Mouse (Mus musculus): Measurements from ENCODE around the gene Rnf227. TPM values are rescaled to one million over a fixed set of nuclear protein-coding genes. Genes with fewer than 3 reads are reported as not detected.

Gene Rnf227
- polyA plus RNA-seq, 1 experiment from 2014 or later: 18.8 TPM

DNA sequence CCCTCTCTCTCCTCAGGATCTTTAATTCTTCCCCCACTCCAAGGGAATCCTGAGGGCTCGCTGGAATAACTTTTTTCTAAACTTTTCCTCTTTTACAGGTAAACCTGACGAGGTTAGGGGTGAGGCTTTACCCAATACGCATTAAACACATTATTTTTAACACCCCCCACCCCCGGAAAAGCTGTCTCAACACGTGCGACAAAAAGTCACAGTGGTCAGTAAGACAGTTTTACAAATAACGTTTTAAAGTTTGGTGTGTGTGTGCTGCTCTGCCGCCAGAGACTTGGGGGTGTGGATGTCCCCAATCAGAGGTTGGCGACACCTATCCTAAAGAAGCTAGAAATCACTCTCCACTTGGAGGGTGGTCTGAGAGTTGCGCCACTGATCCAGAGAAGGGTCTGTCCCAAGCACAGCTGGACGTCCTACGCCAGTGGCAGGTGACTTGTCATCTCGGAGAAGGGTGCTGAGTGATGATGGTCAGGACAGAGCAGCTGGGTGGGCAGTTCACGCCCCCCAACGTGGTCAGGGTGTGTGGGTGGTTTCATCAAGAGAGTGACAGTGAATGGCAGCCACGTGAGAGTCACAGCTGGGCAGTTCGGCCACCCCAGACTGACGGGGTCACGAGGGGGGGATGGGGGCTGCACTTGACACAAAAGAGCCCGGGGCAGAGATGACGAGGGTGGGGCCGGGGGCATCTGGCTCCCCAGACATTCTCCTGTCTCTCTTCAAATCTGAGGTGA, 27.5 kb downstream of the Rnf227 start:
- H3K4me1 ChIP-seq: peaks cover 88% of the 10 kb centered on the region
- H3K36me3 ChIP-seq (replicated peaks): peaks cover 28% of the 10 kb centered on the region
- H3K27ac ChIP-seq (replicated peaks): peak overlapping the region; percentile 100
- DNase-seq (ENCODE audit: low spot score): peak; percentile 81
- no peaks in the 10 kb centered on the region for H3K27me3 ChIP-seq (replicated peaks; ENCODE audit: low read depth, poor library complexity, severe bottlenecking)
- H3K4me3 ChIP-seq: peak overlapping the region; percentile 97
- H3K9me3 ChIP-seq: no peaks in the 10 kb centered on the region
- 1% methylated on average over 22 of the region's 22 CpGs for WGBS

DNA sequence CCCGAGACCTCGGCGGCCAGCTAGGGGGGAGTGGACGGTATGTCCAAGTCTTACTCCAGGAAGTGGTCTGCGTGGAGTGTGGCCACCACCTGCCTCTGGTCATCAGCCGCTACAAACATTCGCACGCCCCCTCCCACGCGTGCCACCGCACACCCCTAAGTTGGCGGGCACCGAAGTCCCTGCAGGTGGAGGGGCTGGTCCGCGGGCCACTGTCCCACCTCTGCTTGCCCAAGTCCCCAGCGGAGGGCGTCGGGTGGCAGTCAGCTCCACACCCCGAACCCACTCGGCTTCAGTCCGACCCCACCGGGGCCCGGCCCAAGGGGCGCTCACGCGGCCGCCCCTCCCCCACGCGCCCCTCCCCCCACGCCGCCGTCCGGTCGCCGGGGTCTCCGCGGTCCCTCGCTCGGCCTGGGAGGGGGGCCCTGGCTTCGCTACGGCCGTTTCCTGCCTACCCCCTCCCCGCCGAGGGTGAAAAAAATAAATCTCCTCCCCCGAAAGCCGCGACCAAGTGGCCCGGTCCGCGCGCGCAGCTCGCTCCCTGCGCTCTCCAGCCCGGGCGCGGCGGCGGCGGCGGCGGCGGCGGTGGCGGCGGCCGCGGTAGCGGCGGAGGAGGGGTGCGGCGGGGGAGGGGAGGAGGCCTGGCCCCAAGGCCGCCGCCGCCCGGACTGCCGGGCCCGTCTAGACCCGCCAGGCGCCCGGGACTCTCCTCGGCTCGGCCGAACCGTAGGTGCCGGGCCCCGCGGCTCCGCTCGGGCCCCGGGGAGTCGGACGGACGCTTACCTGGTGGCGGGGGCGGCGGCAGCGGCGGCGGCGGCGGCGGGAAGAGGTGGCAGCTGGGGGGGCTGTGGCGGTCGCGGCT, 28.3 kb downstream of the Rnf227 start:
- WGBS: under 1% methylated on average over 86 of the region's 106 CpGs
- H3K4me3 ChIP-seq: peak overlapping the region; percentile 97
- peak; percentile 77 for DNase-seq (ENCODE audit: low spot score)
- H3K9me3 ChIP-seq: no peaks in the 10 kb centered on the region
- peaks cover 81% of the 10 kb centered on the region for H3K4me1 ChIP-seq
- no peaks in the 10 kb centered on the region for H3K27me3 ChIP-seq (replicated peaks; ENCODE audit: low read depth, poor library complexity, severe bottlenecking)
- H3K27ac ChIP-seq (replicated peaks): peak overlapping the region; percentile 100
- H3K36me3 ChIP-seq (replicated peaks): peaks cover 28% of the 10 kb centered on the region

- Histone ChIP-seq H3K27me3 (replicated peaks; ENCODE audit: low read depth, poor library complexity, severe bottlenecking) (no peaks in the 10 kb centered on the region), H3K27ac (replicated peaks) (peak within 1 kb of the TSS; percentile 100), H3K4me1 (peaks cover 73% of the 10 kb centered on the region), H3K4me3 (peak within 1 kb of the TSS; percentile 97), H3K36me3 (replicated peaks) (peaks cover 26% of the 10 kb centered on the region), H3K9me3 (no peaks in the 10 kb centered on the region)
- WGBS: 4% methylated on average over 19 of the region's 34 CpGs
- peak; percentile 61 for DNase-seq (ENCODE audit: low spot score)
Measured at GRCm38 (mm10) chr11:69369215-69369989, 29.1 kb downstream of the Rnf227 start, which contains the start of gene Chd3. Chd3 (minus strand) TSS chr11:69369406.

GRCm38 (mm10) chr11:69369990-69370816, 29.9 kb downstream of the Rnf227 start:
- peak overlapping the region; percentile 100 for H3K27ac ChIP-seq (replicated peaks)
- H3K4me3 ChIP-seq: peak overlapping the region; percentile 97
- WGBS: 45% methylated on average over 2 of the region's 2 CpGs
- peaks cover 29% of the 10 kb centered on the region for H3K36me3 ChIP-seq (replicated peaks)
- DNase-seq (ENCODE audit: low spot score): no peak
- peaks cover 65% of the 10 kb centered on the region for H3K4me1 ChIP-seq
- no peaks in the 10 kb centered on the region for H3K9me3 ChIP-seq
- no peaks in the 10 kb centered on the region for H3K27me3 ChIP-seq (replicated peaks; ENCODE audit: low read depth, poor library complexity, severe bottlenecking)

DNA sequence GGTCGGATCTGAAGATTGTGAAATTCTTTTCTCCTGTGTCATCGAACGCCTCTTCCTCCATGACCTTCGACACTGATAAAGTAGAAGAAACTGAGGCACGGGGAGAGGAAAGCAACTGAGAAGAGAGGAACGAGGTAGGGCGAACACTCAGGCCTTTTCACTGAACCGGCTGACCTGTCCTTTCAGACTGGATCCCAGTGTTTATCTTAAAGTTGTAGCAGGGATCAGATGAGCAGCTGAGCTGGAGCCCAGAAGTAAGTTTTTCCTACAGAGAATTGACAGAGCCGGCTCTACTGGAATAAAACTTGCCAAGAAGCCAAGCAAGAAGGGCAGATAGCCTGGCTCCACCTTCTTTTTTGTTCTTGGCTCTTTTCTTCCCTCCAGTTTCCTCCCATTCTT, 30.6 kb downstream of the Rnf227 start:
- Histone ChIP-seq H3K4me3 (peak overlapping the region; percentile 97), H3K9me3 (no peaks in the 10 kb centered on the region), H3K4me1 (peaks cover 59% of the 10 kb centered on the region), H3K36me3 (replicated peaks) (peaks cover 34% of the 10 kb centered on the region), H3K27ac (replicated peaks) (peak overlapping the region; percentile 75), H3K27me3 (replicated peaks; ENCODE audit: low read depth, poor library complexity, severe bottlenecking) (no peaks in the 10 kb centered on the region)
- 18% methylated on average over 9 of the region's 9 CpGs for WGBS
- no peak for DNase-seq (ENCODE audit: low spot score)

- Histone ChIP-seq H3K27me3 (replicated peaks; ENCODE audit: low read depth, poor library complexity, severe bottlenecking) (no peaks in the 10 kb centered on the region), H3K36me3 (replicated peaks) (peaks cover 36% of the 10 kb centered on the region), H3K27ac (replicated peaks) (peak overlapping the region; percentile 75), H3K4me1 (peaks cover 53% of the 10 kb centered on the region), H3K4me3 (peak overlapping the region; percentile 97; the same call in 1 of the 2 replicates), H3K9me3 (no peaks in the 10 kb centered on the region)
- no peak for DNase-seq (ENCODE audit: low spot score)
- 46% methylated on average over 12 of the region's 12 CpGs for WGBS
Measured at GRCm38 (mm10) chr11:69371601-69372000, 31.3 kb downstream of the Rnf227 start.

- no peak for DNase-seq (ENCODE audit: low spot score)
- Histone ChIP-seq H3K27ac (replicated peaks) (peak overlapping the region; percentile 75), H3K27me3 (replicated peaks; ENCODE audit: low read depth, poor library complexity, severe bottlenecking) (no peaks in the 10 kb centered on the region), H3K4me1 (peaks cover 46% of the 10 kb centered on the region), H3K4me3 (peak overlapping the region; percentile 97; the same call in 1 of the 2 replicates), H3K36me3 (replicated peaks) (peaks cover 42% of the 10 kb centered on the region), H3K9me3 (no peaks in the 10 kb centered on the region)
- WGBS: 64% methylated on average over 12 of the region's 12 CpGs
Measured at GRCm38 (mm10) chr11:69372056-69372779, 32.0 kb downstream of the Rnf227 start.

GRCm38 (mm10) chr11:69372780-69373170, 32.5 kb downstream of the Rnf227 start:
- WGBS: 65% methylated on average over 3 of the region's 3 CpGs
- Histone ChIP-seq H3K4me1 (peaks cover 41% of the 10 kb centered on the region), H3K27ac (replicated peaks) (peak overlapping the region; percentile 75; the same call in 1 of the 2 replicates), H3K27me3 (replicated peaks; ENCODE audit: low read depth, poor library complexity, severe bottlenecking) (no peaks in the 10 kb centered on the region), H3K36me3 (replicated peaks) (peaks cover 47% of the 10 kb centered on the region), H3K9me3 (no peaks in the 10 kb centered on the region), H3K4me3 (0 out of 2 replicates have a peak overlapping the region, but pooled peaks have one; percentile 97)
- no peak for DNase-seq (ENCODE audit: low spot score)

GRCm38 (mm10) chr11:69373223-69373965, 33.1 kb downstream of the Rnf227 start:
- no peak for DNase-seq (ENCODE audit: low spot score)
- Histone ChIP-seq H3K27ac (replicated peaks) (no peak overlapping the region), H3K9me3 (no peaks in the 10 kb centered on the region), H3K27me3 (replicated peaks; ENCODE audit: low read depth, poor library complexity, severe bottlenecking) (no peaks in the 10 kb centered on the region), H3K4me3 (no peak overlapping the region), H3K36me3 (replicated peaks) (peaks cover 53% of the 10 kb centered on the region), H3K4me1 (peaks cover 35% of the 10 kb centered on the region)
- WGBS: 92% methylated on average over 16 of the region's 16 CpGs

GRCm38 (mm10) chr11:69375646-69376045, 35.4 kb downstream of the Rnf227 start:
- Histone ChIP-seq H3K27me3 (replicated peaks; ENCODE audit: low read depth, poor library complexity, severe bottlenecking) (no peaks in the 10 kb centered on the region), H3K36me3 (replicated peaks) (peaks cover 55% of the 10 kb centered on the region), H3K27ac (replicated peaks) (no peak overlapping the region), H3K4me1 (peaks cover 22% of the 10 kb centered on the region), H3K9me3 (no peaks in the 10 kb centered on the region), H3K4me3 (no peak overlapping the region)
- DNase-seq (ENCODE audit: low spot score): no peak
- WGBS: 86% methylated on average over 4 of the region's 4 CpGs

Data from embryonic facial prominence, embryonic 10.5 days (tissue).